Mouse (Mus musculus): ENCODE results near the gene Iffo2.
"Not testable (repeated sequence)": the region's sequence is repeated elsewhere in the genome, so short reads cannot be mapped to it uniquely, and the experiment has no call there.

DNA sequence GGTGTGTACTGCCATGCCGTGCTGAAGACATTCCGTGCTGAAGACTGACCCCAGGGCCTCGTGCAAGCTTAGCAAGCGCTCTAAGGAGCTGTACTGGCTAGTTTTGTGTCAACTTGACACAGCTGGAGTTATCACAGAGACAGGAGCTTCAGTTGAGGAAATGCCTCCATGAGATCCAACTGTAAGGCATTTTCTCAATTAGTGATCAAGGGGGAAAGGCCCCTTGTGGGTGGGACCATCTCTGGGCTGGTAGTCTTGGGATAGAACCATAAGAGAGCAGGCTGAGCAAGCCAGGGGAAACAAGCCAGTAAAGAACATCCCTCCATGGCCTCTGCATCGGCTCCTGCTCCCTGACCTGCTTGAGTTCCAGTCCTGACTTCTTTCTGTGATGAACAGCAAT, at the start of gene Iffo2:
- TF ChIP-seq POLR2A (IDR thresholded peaks at IDR 0.05; ENCODE audit: borderline replicate concordance, low read depth, low read length); CTCF (IDR thresholded peaks at IDR 0.05; ENCODE audit: low read depth, low read length): not testable (repeated sequence)

Data from bone marrow macrophage, adult 2 months (primary cell).